Mouse (Mus musculus) forebrain, postnatal 0 days (tissue): ENCODE measurements at regions not wholly inside any gene's neighbourhood (a gene's known extent, or its start where the extent isn't known, plus 50 kb on each side); places are given as distances from the start of the nearest gene placed in this dataset.

ENCODE experiments used
- ATAC-seq: fragments of 200-750 bp; cut with Nextera tagmentation; 2 replicates; pipeline ENCODE4 v1.8.0; 2017; ENCODE audit warnings: mild to moderate bottlenecking, moderate library complexity
- DNase-seq: peaks from one replicate; pipeline ENCODE4 v3.0.0-alpha.2; 2015
- H3K27ac ChIP-seq: fragments of 300-500 bp; sonication (generic); 2 replicates; pipeline ENCODE4 v1.5.1; 2014; ENCODE audit warnings: low read depth, mild to moderate bottlenecking, antibody characterized with exemption, low read length, moderate library complexity, mixed read lengths
- H3K27me3 ChIP-seq: fragments of 300-500 bp; sonication (generic); 2 replicates; pipeline ENCODE4 v1.6.1; 2014; ENCODE audit warnings: mild to moderate bottlenecking, low read length, mixed read lengths; ENCODE audit not compliant: insufficient read depth
- H3K36me3 ChIP-seq: fragments of 300-500 bp; sonication (generic); 2 replicates; pipeline ENCODE4 v1.6.1; 2014; ENCODE audit warnings: mild to moderate bottlenecking, moderate library complexity; ENCODE audit not compliant: insufficient read depth
- H3K4me1 ChIP-seq: fragments of 300-500 bp; sonication (generic); 2 replicates; pipeline ENCODE4 v1.6.1; 2014; ENCODE audit warnings: antibody characterized with exemption; ENCODE audit not compliant: insufficient read depth
- H3K4me2 ChIP-seq: fragments of 300-500 bp; sonication (generic); 2 replicates; pipeline ENCODE4 v1.6.1; 2014; ENCODE audit warnings: low read depth, mild to moderate bottlenecking, moderate library complexity
- H3K4me3 ChIP-seq: fragments of 300-500 bp; sonication (generic); 2 replicates; pipeline ENCODE4 v1.5.1; 2014; ENCODE audit warnings: low read depth, low read length, mixed read lengths
- H3K9ac ChIP-seq: fragments of 300-500 bp; sonication (generic); 2 replicates; pipeline ENCODE4 v1.6.1; 2014; ENCODE audit warnings: mild to moderate bottlenecking
- H3K9me3 ChIP-seq: fragments of 300-500 bp; sonication (generic); 2 replicates; pipeline ENCODE4 v1.6.1; 2016; ENCODE audit warnings: low read length
- CTCF ChIP-seq: sonication (generic); IDR thresholded peaks from 2 replicates; pipeline ENCODE4 v1.5.1; 2016; ENCODE audit warnings: antibody characterized with exemption, control low read depth, low read depth
- WGBS: fragments of 180-500 bp; shearing (Covaris S2); extraction: QIAGEN DNeasy Blood & Tissue Kit; methylation state at CpG from one replicate; pipeline ENCODE4 v1.1.7; 2014; 5-methylcytosine and 5-hydroxymethylcytosine counted together

DNA sequence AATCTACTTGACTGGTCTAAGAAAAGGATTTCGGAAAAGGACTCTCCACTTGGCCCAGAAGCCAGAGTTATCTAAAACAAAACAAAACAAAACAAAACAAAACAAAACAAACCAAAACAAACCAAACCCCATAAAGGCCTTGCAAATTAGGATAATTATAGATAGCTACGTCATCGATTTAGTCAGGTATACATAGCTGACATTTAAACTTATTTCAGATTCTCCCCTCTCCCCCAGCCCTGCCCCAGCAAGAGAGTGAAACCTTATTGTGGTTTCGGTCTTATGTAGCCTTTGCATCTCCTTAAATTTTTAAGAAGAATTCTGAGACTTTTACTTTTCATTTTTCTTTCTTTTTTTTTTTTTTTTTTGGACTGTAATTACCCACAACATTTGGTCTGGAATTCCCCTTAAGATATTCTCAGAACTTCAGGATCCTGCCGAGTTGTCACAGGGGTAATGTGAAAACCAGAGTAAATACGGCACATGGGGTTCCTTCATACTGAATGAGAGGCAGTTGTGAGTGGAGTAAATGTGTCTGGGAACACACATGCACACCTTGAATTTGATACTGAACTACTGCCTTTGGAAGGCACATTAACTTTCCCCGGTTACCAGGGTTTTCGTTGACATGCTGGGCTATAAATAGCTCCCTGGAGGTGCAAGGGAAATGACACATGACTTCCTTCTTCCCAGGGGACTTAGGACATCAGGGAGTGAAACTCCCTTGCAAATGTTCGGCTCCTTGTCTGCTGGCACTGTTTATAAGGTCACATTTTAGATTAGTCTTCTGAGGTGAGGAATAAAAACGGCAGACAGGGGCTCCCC is 94.8 kb upstream of the Rap1b start:
- H3K9ac ChIP-seq: no peak overlapping the region
- DNase-seq (no peak), ATAC-seq (no peak)
- H3K4me1 ChIP-seq: 0 out of 2 replicates have a peak, but pooled peaks cover 4% of the 10 kb centered on the region
- H3K27ac ChIP-seq: no peak overlapping the region
- WGBS: 60% methylated on average over 10 of the region's 10 CpGs
- H3K4me2 ChIP-seq: no peak overlapping the region
- no peaks in the 10 kb centered on the region for H3K36me3 ChIP-seq
- no peak for TF ChIP-seq CTCF
- H3K4me3 ChIP-seq: no peak overlapping the region
- no peaks in the 10 kb centered on the region for H3K9me3 ChIP-seq
- H3K27me3 ChIP-seq: no peaks in the 10 kb centered on the region

DNA sequence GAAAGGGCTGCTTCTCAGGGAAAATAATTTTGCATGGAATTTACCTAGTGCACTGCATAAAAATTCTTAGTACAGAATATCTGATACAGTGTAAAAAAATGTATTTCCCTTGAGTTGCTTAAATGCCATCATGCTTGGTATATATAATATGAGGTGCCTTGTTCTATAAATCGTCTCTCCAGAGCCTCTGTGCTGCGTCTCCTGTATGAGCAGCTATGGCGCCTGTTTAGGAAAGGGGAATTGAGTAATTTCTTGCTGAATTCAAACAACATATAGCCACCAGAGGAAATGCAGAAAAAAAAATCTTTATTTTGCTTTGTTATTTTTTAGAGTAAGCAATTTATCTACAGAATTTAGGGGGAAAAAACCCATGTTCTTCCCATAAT is 95.4 kb upstream of the Rap1b start:
- H3K9ac ChIP-seq: no peak overlapping the region
- no peak overlapping the region for H3K4me2 ChIP-seq
- DNase-seq (no peak), ATAC-seq (no peak)
- WGBS: 81% methylated on average over 3 of the region's 3 CpGs
- TF ChIP-seq CTCF: no peak
- 0 out of 2 replicates have a peak, but pooled peaks cover 4% of the 10 kb centered on the region for H3K4me1 ChIP-seq
- H3K9me3 ChIP-seq: no peaks in the 10 kb centered on the region
- H3K27ac ChIP-seq: no peak overlapping the region
- H3K36me3 ChIP-seq: no peaks in the 10 kb centered on the region
- no peak overlapping the region for H3K4me3 ChIP-seq
- H3K27me3 ChIP-seq: no peaks in the 10 kb centered on the region

DNA sequence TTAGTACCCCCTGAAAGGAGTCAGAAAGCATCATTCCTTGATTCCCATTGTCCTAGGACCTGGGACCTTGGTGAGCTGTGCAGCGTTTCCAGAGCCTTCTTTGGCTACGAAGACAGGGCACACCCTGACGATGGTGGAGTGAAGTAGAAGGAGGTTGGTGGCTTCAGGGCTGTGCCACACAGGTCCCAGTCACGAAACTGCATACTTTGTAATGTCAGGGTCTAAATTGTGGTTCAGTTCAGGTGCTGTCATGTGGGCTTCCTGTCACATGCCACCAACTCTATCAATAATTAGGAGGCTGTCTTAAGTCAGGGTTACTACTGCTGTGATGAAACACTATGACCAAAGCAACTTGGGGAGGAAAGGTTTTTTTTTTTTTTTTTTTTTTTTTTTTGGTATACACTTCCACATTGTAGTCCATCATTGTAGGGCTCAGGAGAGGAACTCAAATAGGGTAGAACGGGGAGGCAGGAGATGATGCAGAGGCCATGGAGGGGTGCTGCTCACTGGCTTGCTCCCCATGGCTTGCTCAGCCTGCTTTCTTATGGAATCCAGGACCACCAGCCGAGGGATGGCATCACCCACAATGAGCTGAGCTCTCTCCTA is 98.0 kb upstream of the Rap1b start:
- ATAC-seq (no peak), DNase-seq (no peak)
- H3K36me3 ChIP-seq: no peaks in the 10 kb centered on the region
- H3K27me3 ChIP-seq: no peaks in the 10 kb centered on the region
- H3K4me2 ChIP-seq: no peak overlapping the region
- H3K27ac ChIP-seq: no peak overlapping the region
- no peak for TF ChIP-seq CTCF
- WGBS: 82% methylated on average over 6 of the region's 6 CpGs
- no peak overlapping the region for H3K9ac ChIP-seq
- H3K9me3 ChIP-seq: no peaks in the 10 kb centered on the region
- H3K4me3 ChIP-seq: no peak overlapping the region
- H3K4me1 ChIP-seq: 0 out of 2 replicates have a peak, but pooled peaks cover 4% of the 10 kb centered on the region

DNA sequence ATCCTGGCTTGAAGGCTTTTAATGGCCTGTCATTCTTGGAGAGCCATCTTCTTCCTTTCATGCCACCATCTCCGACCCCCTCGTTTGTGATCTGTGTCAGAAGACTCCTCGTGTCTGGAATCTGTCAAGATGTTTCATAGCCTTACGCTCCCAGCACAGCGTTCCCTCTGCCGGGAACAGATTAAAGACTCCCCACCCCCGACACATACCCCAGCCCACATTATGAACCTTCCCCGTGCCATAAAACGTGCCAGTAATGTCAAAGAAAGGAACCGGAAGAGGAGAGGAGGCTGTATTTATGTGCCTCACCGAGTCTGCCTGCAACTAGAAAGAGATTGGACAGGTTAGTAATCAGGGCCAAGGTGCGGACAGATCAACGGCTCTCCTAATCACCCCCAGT is 101.4 kb upstream of the Rap1b start:
- WGBS: 68% methylated on average over 13 of the region's 13 CpGs
- Histone ChIP-seq H3K36me3 (no peaks in the 10 kb centered on the region), H3K27me3 (no peaks in the 10 kb centered on the region), H3K4me1 (0 out of 2 replicates have a peak, but pooled peaks cover 4% of the 10 kb centered on the region), H3K4me3 (no peak overlapping the region), H3K9me3 (no peaks in the 10 kb centered on the region), H3K9ac (no peak overlapping the region), H3K4me2 (no peak overlapping the region), H3K27ac (no peak overlapping the region)
- DNase-seq: no peak
- no peak for ATAC-seq
- TF ChIP-seq CTCF: no peak

DNA sequence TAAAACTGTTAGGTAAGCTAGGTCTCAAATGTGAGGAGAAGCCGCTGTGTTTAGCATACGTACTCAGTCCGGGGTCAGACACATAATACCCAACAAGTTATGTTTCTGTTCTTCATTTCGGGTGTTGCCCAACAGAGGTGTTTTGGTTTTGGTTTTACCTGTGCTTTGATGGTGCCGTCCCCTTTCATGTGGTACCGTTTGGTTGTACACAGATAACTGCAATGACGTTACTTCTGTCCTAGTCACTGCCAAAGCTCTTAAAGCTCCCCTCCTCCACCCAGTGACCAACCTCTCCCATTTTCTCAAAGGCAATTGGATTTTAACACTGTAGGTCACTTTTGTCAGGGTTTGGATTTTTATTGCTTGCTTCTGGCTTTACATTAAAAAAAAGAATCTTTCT is 102.1 kb upstream of the Rap1b start:
- no peaks in the 10 kb centered on the region for H3K36me3 ChIP-seq
- WGBS: 91% methylated on average over 7 of the region's 7 CpGs
- ATAC-seq (no peak), DNase-seq (no peak)
- no peaks in the 10 kb centered on the region for H3K27me3 ChIP-seq
- H3K27ac ChIP-seq: no peak overlapping the region
- no peak for TF ChIP-seq CTCF
- H3K4me2 ChIP-seq: no peak overlapping the region
- H3K4me3 ChIP-seq: no peak overlapping the region
- H3K4me1 ChIP-seq: 0 out of 2 replicates have a peak, but pooled peaks cover 4% of the 10 kb centered on the region
- H3K9ac ChIP-seq: no peak overlapping the region
- no peaks in the 10 kb centered on the region for H3K9me3 ChIP-seq

DNA sequence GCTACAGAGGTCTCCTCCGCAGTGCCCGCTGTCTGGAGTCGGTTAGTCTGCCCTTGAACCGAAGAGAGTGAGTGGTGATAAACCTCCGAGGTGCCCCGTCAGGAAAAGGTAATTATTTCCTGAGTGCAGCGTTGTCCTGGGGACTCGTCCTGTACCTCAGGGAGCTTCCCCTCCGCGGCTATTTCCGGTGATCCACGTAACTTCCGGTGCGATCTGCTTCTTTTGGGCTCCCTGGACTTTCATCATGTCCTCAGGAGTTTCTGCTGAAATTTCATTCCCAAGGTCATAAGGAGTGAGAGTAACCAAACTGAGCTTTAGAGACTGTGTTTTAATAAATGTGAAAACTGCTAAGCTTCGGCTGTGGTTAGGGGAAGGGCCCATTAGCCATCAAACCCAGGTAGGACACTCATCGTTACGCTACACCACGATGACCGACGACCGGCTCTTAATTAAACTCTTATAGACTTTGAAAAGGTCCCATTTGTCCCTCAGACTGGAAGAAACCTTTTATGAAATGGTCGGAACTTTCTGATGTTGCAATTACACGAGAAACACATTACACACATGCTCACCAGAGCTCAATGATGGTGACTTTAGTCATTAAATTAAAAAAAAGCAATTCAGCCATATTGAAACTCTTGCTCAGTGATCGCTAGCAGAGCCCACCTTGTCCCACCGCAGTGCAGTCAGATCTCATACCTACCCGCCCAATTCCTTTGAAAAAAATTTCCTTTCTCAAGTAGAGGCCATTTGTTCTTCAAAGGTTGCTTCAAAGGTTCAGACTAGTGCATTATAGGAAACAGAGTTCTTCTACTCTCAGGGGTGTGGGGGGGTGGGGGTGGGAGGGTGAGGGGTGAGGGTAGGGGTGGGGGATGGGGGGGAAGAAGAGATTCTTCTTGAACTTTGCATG is 106.5 kb upstream of the Rap1b start:
- no peaks in the 10 kb centered on the region for H3K27me3 ChIP-seq
- H3K9ac ChIP-seq: no peak overlapping the region
- H3K4me3 ChIP-seq: no peak overlapping the region
- TF ChIP-seq CTCF: no peak
- no peaks in the 10 kb centered on the region for H3K4me1 ChIP-seq
- H3K27ac ChIP-seq: no peak overlapping the region
- no peak overlapping the region for H3K4me2 ChIP-seq
- no peaks in the 10 kb centered on the region for H3K36me3 ChIP-seq
- WGBS: 76% methylated on average over 26 of the region's 26 CpGs
- ATAC-seq (no peak), DNase-seq (no peak)
- H3K9me3 ChIP-seq: no peaks in the 10 kb centered on the region
